Mouse (Mus musculus) embryonic facial prominence, embryonic 13.5 days (tissue): Measurements from ENCODE around the gene Tdp1. TPM values are rescaled to one million over a fixed set of nuclear protein-coding genes. Genes with fewer than 3 reads are reported as not detected.

Source experiments
- microRNA-seq: library from miRNA; unstranded; fragments of <30 nt; microRNA quantifications from one replicate; pipeline ENCODE4, GENCODE M21; 2016
- polyA plus RNA-seq: library from polyadenylated mRNA; unstranded; fragments of >200 nt; fragmentation: Nextera tagmentation; extraction: Ambion mirVana; gene quantifications from 2 replicates; pipeline ENCODE4 v1.2.1, GENCODE M21; 2015

Gene Tdp1
- polyA plus RNA-seq, 1 experiment from 2014 or later = 65.5 TPM

Small RNA genes within 50 kb of the gene (microRNA-seq; reads per million reads assigned to microRNA genes)
- not detected for gene Gm23291

Other genes starting within 250 kb of the Tdp1 start
- 14.8 and 16.8 TPM in 2 replicates for gene Efcab11, start 78 bp upstream of the Tdp1 start, polyA plus RNA-seq
- 0.84 and 0.94 TPM in 2 replicates for gene Kcnk13, start 80.0 kb downstream of the Tdp1 start, polyA plus RNA-seq
- gene Psmc1, start 225.6 kb downstream of the Tdp1 start, polyA plus RNA-seq = 256 and 280 TPM in 2 replicates